Mouse (Mus musculus) lung, postnatal 14 days (tissue): Measurements from ENCODE around the gene Arl5b.

Experiments
- DNase-seq: peaks from one replicate; pipeline ENCODE4 v3.0.0; 2021

The Arl5b gene

DNA sequence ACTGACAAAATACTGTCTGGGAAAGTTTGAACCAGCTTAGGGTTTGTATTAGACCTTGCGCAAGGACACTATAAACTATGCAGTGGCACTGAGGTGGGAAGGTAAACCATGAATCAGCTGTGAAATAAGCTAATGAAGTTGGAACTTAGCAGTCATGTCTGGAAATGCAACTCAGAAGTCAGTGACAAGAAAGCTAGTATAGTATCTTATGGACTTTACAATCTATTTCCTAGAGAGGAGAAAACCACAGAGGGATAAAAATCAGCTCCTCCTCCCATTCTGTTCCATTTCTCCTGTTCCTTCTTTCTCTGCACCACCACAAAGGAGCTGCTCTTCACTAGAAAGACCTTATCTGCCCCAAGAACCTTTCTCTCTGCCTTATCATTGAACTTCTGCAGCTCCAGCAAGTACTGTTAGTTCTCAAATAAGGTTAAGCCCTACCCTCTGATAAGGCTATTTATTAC, 72.1 kb downstream of the Arl5b start:
- DNase-seq: no peak
